Mouse (Mus musculus) layer of hippocampus, postnatal 25 days (tissue): ENCODE measurements around the gene Scg2. TPM values are rescaled to one million over a fixed set of nuclear protein-coding genes. Genes with fewer than 3 reads are reported as not detected.

Experiments
- total RNA-seq, 2 experiments: library from RNA; stranded (reverse); gene quantifications; 2 replicates each; pipeline ENCODE4 v1.2.3; 2021

Gene Scg2
- total RNA-seq, 2 experiments from 2014 or later = 169 to 190 TPM

Other genes with a start within 250 kb of the Scg2 start
- 1 to 10 TPM; 2.2 to 2.8 TPM for gene Ap1s3, start 231.9 kb upstream of the Scg2 start, total RNA-seq